Mouse (Mus musculus): ENCODE measurements around the gene Bean1. TPM values are rescaled to one million over a fixed set of nuclear protein-coding genes. Genes with fewer than 3 reads are reported as not detected.
A peak's percentile ranks its signal among the peaks of the same experiment; 100 is the strongest.

Gene Bean1
- total and polyA plus RNA-seq, 2 experiments from 2014 or later, result 0.57 to 3.9 TPM

GRCm38 (mm10) chr8:104201622-104202021 is 31.4 kb downstream of the Bean1 start:
- Histone ChIP-seq H3K27ac (ENCODE audit: low read depth) (no peak overlapping the region), H3K4me1 (ENCODE audit: control insufficient read depth, insufficient read depth) (no peaks in the 10 kb centered on the region), H3K36me3 (replicated peaks; ENCODE audit: control insufficient read depth, insufficient read depth, low read length) (no peaks in the 10 kb centered on the region), H3K4me2 (ENCODE audit: low read depth, low read length) (no peak overlapping the region), H3K4me3 (ENCODE audit: low read depth, low read length) (no peak overlapping the region), H3K9me3 (replicated peaks; ENCODE audit: control insufficient read depth, low read length) (no peaks in the 10 kb centered on the region), H3K9ac (replicated peaks; ENCODE audit: low read depth, low read length) (no peak overlapping the region), H3K27me3 (ENCODE audit: control insufficient read depth, insufficient read depth, low read length) (no peaks in the 10 kb centered on the region)
- TF ChIP-seq CTCF (IDR thresholded peaks at IDR 0.05; ENCODE audit: low read depth) (no peak), EP300 (IDR thresholded peaks at IDR 0.05; ENCODE audit: low read depth) (no peak)
- ATAC-seq (ENCODE audit: insufficient read depth, low read depth) (no peak), DNase-seq (ENCODE audit: low spot score) (no peak)
- WGBS, result 72% methylated on average over 3 of the region's 3 CpGs

- TF ChIP-seq CTCF (IDR thresholded peaks at IDR 0.05; ENCODE audit: low read depth) (no peak), EP300 (IDR thresholded peaks at IDR 0.05; ENCODE audit: low read depth) (no peak)
- no peaks in the 10 kb centered on the region for H3K4me1 ChIP-seq (ENCODE audit: control insufficient read depth, insufficient read depth)
Measured at GRCm38 (mm10) chr8:104202320-104202719, 32.1 kb downstream of the Bean1 start.

GRCm38 (mm10) chr8:104205292-104205691 is 35.0 kb downstream of the Bean1 start:
- Histone ChIP-seq H3K9ac (replicated peaks; ENCODE audit: low read depth, low read length) (no peak overlapping the region), H3K27me3 (ENCODE audit: control insufficient read depth, insufficient read depth, low read length) (no peaks in the 10 kb centered on the region), H3K4me2 (ENCODE audit: low read depth, low read length) (no peak overlapping the region), H3K4me1 (ENCODE audit: control insufficient read depth, insufficient read depth) (no peaks in the 10 kb centered on the region), H3K27ac (ENCODE audit: low read depth) (no peak overlapping the region), H3K36me3 (replicated peaks; ENCODE audit: control insufficient read depth, insufficient read depth, low read length) (no peaks in the 10 kb centered on the region), H3K9me3 (replicated peaks; ENCODE audit: control insufficient read depth, low read length) (peaks cover 7% of the 10 kb centered on the region), H3K4me3 (ENCODE audit: low read depth, low read length) (no peak overlapping the region)
- DNase-seq (ENCODE audit: low spot score), result no peak
- no peak for TF ChIP-seq EP300 (IDR thresholded peaks at IDR 0.05; ENCODE audit: low read depth)
- no peak for TF ChIP-seq CTCF (IDR thresholded peaks at IDR 0.05; ENCODE audit: low read depth)
- 64% methylated on average over 3 of the region's 3 CpGs for WGBS
- ATAC-seq (ENCODE audit: insufficient read depth, low read depth), result no peak

More at GRCm38 (mm10) chr8:104202320-104202719, 32.1 kb downstream of the Bean1 start:
- Histone ChIP-seq H3K27ac (ENCODE audit: low read depth) (no peak overlapping the region), H3K4me3 (ENCODE audit: low read depth, low read length) (no peak overlapping the region), H3K4me2 (ENCODE audit: low read depth, low read length) (no peak overlapping the region), H3K27me3 (ENCODE audit: control insufficient read depth, insufficient read depth, low read length) (no peaks in the 10 kb centered on the region), H3K9me3 (replicated peaks; ENCODE audit: control insufficient read depth, low read length) (no peaks in the 10 kb centered on the region), H3K9ac (replicated peaks; ENCODE audit: low read depth, low read length) (no peak overlapping the region), H3K36me3 (replicated peaks; ENCODE audit: control insufficient read depth, insufficient read depth, low read length) (no peaks in the 10 kb centered on the region)
- no peak for DNase-seq (ENCODE audit: low spot score)
- ATAC-seq (ENCODE audit: insufficient read depth, low read depth), result no peak
- WGBS, result 86% methylated on average over 4 of the region's 4 CpGs

- Histone ChIP-seq H3K27ac (ENCODE audit: low read depth) (no peak overlapping the region), H3K4me1 (ENCODE audit: control insufficient read depth, insufficient read depth) (no peaks in the 10 kb centered on the region)
- 77% methylated on average over 5 of the region's 5 CpGs for WGBS
Measured at GRCm38 (mm10) chr8:104217601-104218000, 47.4 kb downstream of the Bean1 start.

GRCm38 (mm10) chr8:104219079-104219478 is 48.8 kb downstream of the Bean1 start:
- H3K9ac ChIP-seq (replicated peaks; ENCODE audit: low read depth, low read length), result no peak overlapping the region
- 26% methylated on average over 11 of the region's 11 CpGs for WGBS
- no peaks in the 10 kb centered on the region for H3K27me3 ChIP-seq (ENCODE audit: control insufficient read depth, insufficient read depth, low read length)
- H3K27ac ChIP-seq (ENCODE audit: low read depth), result no peak overlapping the region
- 0 out of 2 replicates have a peak overlapping the region, but pooled peaks have one; percentile 8 for H3K4me2 ChIP-seq (ENCODE audit: low read depth, low read length)
- H3K4me3 ChIP-seq (ENCODE audit: low read depth, low read length), result no peak overlapping the region
- DNase-seq (ENCODE audit: low spot score) (peak; percentile 13), ATAC-seq (ENCODE audit: insufficient read depth, low read depth) (0 out of 2 replicates have a peak, but pooled peaks have one; percentile 37)
- H3K36me3 ChIP-seq (replicated peaks; ENCODE audit: control insufficient read depth, insufficient read depth, low read length), result no peaks in the 10 kb centered on the region
- H3K4me1 ChIP-seq (ENCODE audit: control insufficient read depth, insufficient read depth), result no peaks in the 10 kb centered on the region
- no peaks in the 10 kb centered on the region for H3K9me3 ChIP-seq (replicated peaks; ENCODE audit: control insufficient read depth, low read length)
- TF ChIP-seq EP300 (IDR thresholded peaks at IDR 0.05; ENCODE audit: low read depth), result no peak
- TF ChIP-seq CTCF (IDR thresholded peaks at IDR 0.05; ENCODE audit: low read depth), result peak; percentile 48

More at GRCm38 (mm10) chr8:104217601-104218000, 47.4 kb downstream of the Bean1 start:
- Histone ChIP-seq H3K4me3 (ENCODE audit: low read depth, low read length) (no peak overlapping the region), H3K4me2 (ENCODE audit: low read depth, low read length) (no peak overlapping the region), H3K36me3 (replicated peaks; ENCODE audit: control insufficient read depth, insufficient read depth, low read length) (no peaks in the 10 kb centered on the region), H3K27me3 (ENCODE audit: control insufficient read depth, insufficient read depth, low read length) (no peaks in the 10 kb centered on the region), H3K9me3 (replicated peaks; ENCODE audit: control insufficient read depth, low read length) (no peaks in the 10 kb centered on the region), H3K9ac (replicated peaks; ENCODE audit: low read depth, low read length) (no peak overlapping the region)
- ATAC-seq (ENCODE audit: insufficient read depth, low read depth), result no peak
- DNase-seq (ENCODE audit: low spot score), result no peak
- no peak for TF ChIP-seq EP300 (IDR thresholded peaks at IDR 0.05; ENCODE audit: low read depth)
- TF ChIP-seq CTCF (IDR thresholded peaks at IDR 0.05; ENCODE audit: low read depth), result no peak

- peak; percentile 68 for ATAC-seq (ENCODE audit: insufficient read depth, low read depth)
- Histone ChIP-seq H3K4me3 (ENCODE audit: low read depth, low read length) (no peak overlapping the region), H3K9me3 (replicated peaks; ENCODE audit: control insufficient read depth, low read length) (no peaks in the 10 kb centered on the region), H3K27me3 (ENCODE audit: control insufficient read depth, insufficient read depth, low read length) (no peaks in the 10 kb centered on the region), H3K4me1 (ENCODE audit: control insufficient read depth, insufficient read depth) (no peaks in the 10 kb centered on the region), H3K4me2 (ENCODE audit: low read depth, low read length) (no peak overlapping the region), H3K27ac (ENCODE audit: low read depth) (no peak overlapping the region), H3K36me3 (replicated peaks; ENCODE audit: control insufficient read depth, insufficient read depth, low read length) (no peaks in the 10 kb centered on the region), H3K9ac (replicated peaks; ENCODE audit: low read depth, low read length) (no peak overlapping the region)
- DNase-seq (ENCODE audit: low spot score), result peak; percentile 62
- 37% methylated on average over 5 of the region's 5 CpGs for WGBS
- TF ChIP-seq EP300 (IDR thresholded peaks at IDR 0.05; ENCODE audit: low read depth), result no peak
- TF ChIP-seq CTCF (IDR thresholded peaks at IDR 0.05; ENCODE audit: low read depth), result peak; percentile 87
Measured at GRCm38 (mm10) chr8:104219806-104220205, 49.6 kb downstream of the Bean1 start.
